Mouse (Mus musculus) spleen, postnatal 36 days (tissue): ENCODE measurements at regions not wholly inside any gene's neighbourhood (a gene's known extent, or its start where the extent isn't known, plus 50 kb on each side); places are given as distances from the start of the nearest gene placed in this dataset.

ENCODE experiments used
- DNase-seq, 2 experiments: peaks; one replicate each; pipeline ENCODE4 v3.0.0; 2022; ENCODE audit warnings: low spot score in 2 of 2, mixed read lengths in 1 of 2

- no peak for DNase-seq
Measured at GRCm38 (mm10) chr15:11712481-11713274, 194.4 kb downstream of the Npr3 start.

- DNase-seq: no peak
Measured at GRCm38 (mm10) chr15:11701246-11701645, 205.8 kb downstream of the Npr3 start.

DNA sequence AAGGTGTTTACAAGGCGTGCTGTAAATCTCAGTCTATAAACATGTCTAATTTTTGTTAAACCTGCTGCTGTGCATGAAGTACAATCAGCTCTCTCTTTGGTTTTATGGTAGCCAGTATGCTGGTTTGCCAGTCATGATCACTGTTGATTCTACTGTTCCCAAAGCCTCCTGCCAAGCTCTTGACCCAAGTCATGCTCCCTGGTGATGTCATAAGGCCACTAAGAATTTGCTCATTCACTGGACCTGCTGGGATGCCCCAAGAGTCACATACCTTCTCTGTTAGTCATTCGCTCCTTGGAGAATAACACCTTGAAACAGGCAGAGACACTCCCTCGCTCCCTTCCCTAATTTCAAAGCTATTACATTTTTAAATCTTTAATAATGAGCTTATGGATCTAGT lies 207.2 kb downstream of the Npr3 start:
- no peak for DNase-seq

- no peak for DNase-seq
Measured at GRCm38 (mm10) chr15:11697060-11697459, 210.0 kb downstream of the Npr3 start.

GRCm38 (mm10) chr15:11693772-11694270 lies 213.3 kb downstream of the Npr3 start:
- DNase-seq: no peak

DNA sequence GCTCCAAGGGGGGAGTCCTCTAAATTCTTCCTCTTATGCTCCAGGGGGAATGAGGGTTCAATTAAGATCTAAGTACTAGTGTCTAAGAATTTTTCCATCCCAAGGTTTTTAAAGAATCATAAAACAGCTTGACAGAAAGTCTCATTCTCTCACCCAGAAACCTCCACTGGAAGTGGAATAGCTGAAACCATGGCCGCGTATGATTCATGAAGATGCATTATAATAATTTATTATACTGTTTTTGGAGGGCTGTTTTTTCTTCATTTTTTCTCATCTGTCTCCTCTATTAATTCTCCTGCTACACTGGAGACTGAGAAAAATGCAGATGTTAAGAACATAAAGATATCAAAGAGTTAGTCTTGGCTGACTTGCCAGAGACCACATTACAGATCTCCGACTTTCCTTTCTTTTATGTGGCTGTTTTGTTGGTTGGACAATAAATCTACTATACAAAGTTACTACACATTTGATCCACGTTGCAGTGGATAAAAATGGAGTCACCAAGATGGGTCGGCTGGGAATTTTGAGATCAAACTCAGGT lies 242.2 kb downstream of the Npr3 start:
- no peak for DNase-seq

DNA sequence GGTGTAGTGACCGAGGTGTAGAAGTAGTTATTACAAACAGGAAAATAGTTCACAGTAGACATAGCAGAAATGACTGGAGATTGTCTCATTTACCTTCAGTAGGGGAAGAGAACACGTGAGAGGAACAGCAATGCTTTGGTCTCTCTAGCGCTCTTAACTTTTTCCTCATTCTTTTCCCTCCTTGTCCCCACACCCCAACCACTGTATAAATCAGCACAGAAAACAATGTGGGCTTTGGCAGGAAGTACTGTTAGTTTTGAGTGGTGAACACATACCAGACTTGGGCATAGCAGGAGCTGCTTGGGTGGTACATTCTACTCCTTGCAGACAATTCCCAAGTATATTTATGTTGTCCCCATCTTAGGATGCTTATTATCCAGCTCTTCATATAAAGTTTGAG lies 251.9 kb downstream of the Npr3 start:
- no peak for DNase-seq

GRCm38 (mm10) chr15:11646241-11646640 lies 246.8 kb upstream of the Tars start:
- no peak for DNase-seq

- no peak for DNase-seq
Measured at GRCm38 (mm10) chr15:11644779-11645178, 245.3 kb upstream of the Tars start.

DNA sequence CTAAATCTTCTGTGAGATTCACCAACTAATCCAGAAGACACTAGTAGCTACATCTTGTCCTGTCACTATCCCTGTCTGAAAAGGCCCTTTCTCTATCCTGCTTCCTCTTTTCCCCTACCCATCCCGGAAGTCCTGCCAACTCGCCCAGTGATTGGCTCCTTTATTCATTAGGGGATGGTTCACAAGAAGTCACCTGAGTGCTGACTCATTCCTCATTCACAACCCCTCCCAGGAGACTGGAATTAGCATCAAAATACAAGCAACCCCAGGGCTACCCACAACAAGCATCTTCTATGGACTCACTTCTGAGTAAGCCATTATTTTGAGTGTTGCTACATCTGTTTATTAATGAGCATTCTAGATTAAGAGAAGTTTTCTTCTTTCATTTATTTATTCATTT lies 231.2 kb upstream of the Tars start:
- DNase-seq: no peak

- DNase-seq: no peak
Measured at GRCm38 (mm10) chr15:11626433-11626832, 227.0 kb upstream of the Tars start.

DNA sequence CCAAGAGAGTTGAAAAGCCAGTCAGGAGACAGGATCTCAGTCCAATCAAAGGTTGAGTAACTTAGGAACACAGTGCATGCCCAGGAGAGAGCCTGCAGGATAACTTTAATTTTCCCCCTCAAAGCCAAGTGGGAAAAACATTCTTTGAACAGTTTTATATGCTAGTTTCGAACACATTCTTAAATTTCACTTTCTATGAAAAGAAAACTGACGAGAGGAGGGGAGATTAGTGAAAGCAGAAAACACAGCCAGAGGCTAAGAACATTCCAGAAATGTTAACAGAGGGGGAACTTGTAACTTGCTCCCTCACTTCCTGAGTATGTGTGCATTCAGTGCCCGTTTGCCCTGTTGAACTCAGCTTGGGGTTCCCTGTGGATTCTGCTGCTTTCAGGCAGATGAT lies 213.0 kb upstream of the Tars start:
- DNase-seq: no peak

DNA sequence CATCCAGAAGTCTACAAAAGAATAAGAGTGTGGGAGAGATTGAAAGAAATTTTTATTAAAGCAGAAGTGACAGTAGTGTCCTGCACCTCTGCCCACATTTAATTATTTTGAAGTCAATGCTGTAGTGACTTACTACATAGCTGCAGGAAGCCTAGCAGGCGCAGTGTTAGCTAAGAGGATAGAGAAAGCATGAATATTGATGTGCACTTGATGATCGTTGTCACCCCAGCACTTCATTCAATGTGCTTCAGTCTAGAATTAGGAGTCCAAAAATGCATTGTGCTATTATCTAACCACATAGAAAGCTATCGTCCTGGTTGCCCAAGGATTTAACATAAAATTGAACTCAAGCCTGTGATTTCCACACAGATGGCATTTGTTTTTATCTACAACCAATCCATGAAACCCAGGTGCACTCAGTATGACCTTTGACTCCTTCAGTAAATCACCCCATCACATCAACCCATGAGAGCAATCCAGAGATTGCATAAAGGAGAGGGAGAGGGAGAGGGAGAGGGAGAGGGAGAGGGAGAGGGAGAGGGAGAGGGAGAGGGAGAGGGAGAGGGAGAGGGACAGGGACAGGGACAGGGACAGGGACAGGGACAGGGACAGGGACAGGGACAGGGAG lies 210.7 kb upstream of the Tars start:
- no peak for DNase-seq

DNA sequence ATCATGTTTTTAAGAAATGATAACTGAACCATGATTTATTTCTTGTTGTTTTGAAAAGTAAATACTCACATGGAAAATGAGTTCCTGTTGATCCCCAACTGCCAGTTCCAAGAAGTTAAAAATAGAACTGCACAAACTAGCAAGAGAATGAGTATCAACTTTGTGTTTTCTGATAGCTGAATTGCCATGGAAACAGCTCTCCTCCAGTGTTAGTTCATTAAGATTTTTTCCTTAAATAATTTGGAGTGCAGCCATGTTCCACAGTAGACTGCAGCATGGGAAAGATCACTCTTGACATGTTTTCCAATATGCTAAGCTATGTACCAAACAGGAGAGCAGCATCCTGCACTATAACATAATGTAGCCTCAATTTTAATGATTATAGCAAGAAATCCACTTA lies 208.0 kb upstream of the Tars start:
- no peak for DNase-seq

DNA sequence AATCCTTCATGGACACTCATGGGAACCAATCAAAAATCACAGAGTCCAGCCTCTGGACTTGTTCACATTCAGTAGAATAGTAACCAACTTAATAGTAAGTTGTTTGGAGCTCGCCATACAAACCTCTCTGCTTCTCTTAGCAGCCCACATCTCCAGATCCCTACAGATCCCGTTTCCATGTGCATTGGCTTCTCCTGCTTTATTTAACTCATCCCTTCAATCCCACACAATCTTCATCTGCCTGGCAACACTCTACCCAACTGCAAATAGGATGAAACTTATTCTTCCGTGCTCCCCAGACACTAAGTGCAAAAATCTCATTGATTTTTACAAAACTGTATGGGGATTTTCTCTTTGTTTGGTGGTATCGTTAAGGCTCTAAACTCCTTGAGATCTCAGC lies 206.2 kb upstream of the Tars start:
- no peak for DNase-seq

GRCm38 (mm10) chr15:11597021-11597420 lies 197.6 kb upstream of the Tars start:
- DNase-seq: no peak

- no peak for DNase-seq
Measured at GRCm38 (mm10) chr15:11590542-11591116, 191.2 kb upstream of the Tars start.

GRCm38 (mm10) chr15:11589795-11590194 lies 190.3 kb upstream of the Tars start:
- DNase-seq: no peak

- no peak for DNase-seq
Measured at GRCm38 (mm10) chr15:11586384-11586783, 186.9 kb upstream of the Tars start.

- DNase-seq: no peak
Measured at GRCm38 (mm10) chr15:11584155-11584554, 184.7 kb upstream of the Tars start.

DNA sequence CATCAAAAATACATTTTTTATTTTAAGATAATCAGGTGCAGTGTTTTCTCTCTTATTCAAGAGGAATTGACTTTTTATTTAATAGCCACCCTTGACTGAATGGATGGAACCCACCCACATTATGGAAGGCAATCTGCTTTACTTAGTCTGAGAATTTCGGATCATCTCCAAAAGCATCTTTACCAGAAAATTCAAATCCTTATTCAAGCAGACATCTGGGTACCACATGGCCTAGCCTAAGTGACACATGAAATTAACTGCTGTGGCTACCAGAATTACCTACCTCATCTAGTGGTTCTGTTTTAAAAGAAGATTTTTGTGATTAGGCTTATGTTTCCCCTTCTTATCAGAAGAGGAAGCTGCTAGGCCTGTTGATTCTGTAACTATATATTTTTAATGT lies 178.9 kb upstream of the Tars start:
- no peak for DNase-seq

DNA sequence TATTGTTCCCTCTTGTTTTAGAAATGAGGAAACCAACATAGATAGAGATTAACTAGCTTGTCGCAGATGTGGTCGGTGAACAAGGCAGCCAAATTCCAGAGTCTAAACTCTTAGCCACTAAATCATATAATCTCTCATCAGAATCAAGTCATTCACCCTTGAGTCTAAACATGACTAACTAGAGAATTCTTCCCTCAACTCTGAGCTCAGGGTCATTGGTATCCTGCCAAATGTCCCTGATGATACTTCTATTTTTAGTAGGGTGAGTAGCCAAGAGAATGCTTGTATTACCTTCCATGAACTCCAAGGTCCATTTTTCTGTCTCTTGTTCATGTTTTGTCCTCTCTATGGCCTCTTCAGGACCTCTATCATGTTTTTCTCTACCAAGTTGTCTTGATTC lies 174.9 kb upstream of the Tars start:
- no peak for DNase-seq

DNA sequence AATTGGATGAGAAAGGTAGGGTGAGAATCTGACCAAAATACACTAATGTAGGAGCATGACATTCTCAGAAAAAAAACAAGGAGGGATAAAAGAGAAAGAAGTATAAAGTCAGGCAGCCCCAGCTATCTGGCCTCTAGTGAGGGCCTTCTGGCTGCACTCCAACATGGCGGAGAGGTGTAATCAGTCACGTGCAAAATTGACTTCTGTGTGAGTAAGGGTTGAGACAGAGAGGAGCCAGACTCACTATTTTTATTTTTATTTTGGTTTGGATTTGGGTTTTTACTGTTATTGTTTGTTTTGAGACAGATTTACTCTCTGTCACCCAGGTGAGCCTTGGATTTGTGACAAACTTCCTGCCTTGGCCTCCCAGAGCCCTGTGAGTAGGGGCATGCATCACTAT lies 174.0 kb upstream of the Tars start:
- no peak for DNase-seq
